Mouse (Mus musculus) monocyte, adult 2 months (primary cell): ENCODE data around the gene Ncapd2.

Source experiments
- DNase-seq, 2 experiments: peaks; one replicate each; pipeline ENCODE4 v3.0.0; 2022; ENCODE audit warnings: low spot score in 2 of 2, low read depth in 1 of 2

Ncapd2 gene

GRCm38 (mm10) chr6:125149569-125149950, 41.9 kb downstream of the Ncapd2 start:
- no peak for DNase-seq

GRCm38 (mm10) chr6:125148926-125149568, 42.5 kb downstream of the Ncapd2 start:
- no peak for DNase-seq

- DNase-seq = no peak
Observed at GRCm38 (mm10) chr6:125148251-125148925, 43.1 kb downstream of the Ncapd2 start.

- DNase-seq = no peak
Observed at GRCm38 (mm10) chr6:125147329-125147728, 44.2 kb downstream of the Ncapd2 start.

GRCm38 (mm10) chr6:125146797-125147196, 44.7 kb downstream of the Ncapd2 start:
- DNase-seq = peak in 1 of 2 experiments; percentile 55

- no peak for DNase-seq
Observed at GRCm38 (mm10) chr6:125146148-125146547, 45.4 kb downstream of the Ncapd2 start.

- DNase-seq = no peak
Observed at GRCm38 (mm10) chr6:125145479-125145951, 46.0 kb downstream of the Ncapd2 start.

GRCm38 (mm10) chr6:125145001-125145400, 46.5 kb downstream of the Ncapd2 start, which contains the start of gene Iffo1:
Gene Iffo1 (plus strand): TSS chr6:125145241.
- peak in 1 of 2 experiments; percentile 70 for DNase-seq

GRCm38 (mm10) chr6:125143904-125144303, 47.6 kb downstream of the Ncapd2 start:
- DNase-seq = no peak

GRCm38 (mm10) chr6:125143128-125143527, 48.4 kb downstream of the Ncapd2 start:
- no peak for DNase-seq

GRCm38 (mm10) chr6:125142436-125142835, 49.1 kb downstream of the Ncapd2 start:
- DNase-seq = no peak

GRCm38 (mm10) chr6:125139747-125140146, 51.8 kb downstream of the Ncapd2 start:
- DNase-seq = no peak

GRCm38 (mm10) chr6:125137002-125137671, 54.4 kb downstream of the Ncapd2 start:
- DNase-seq = no peak

- no peak for DNase-seq
Observed at GRCm38 (mm10) chr6:125132470-125132869, 59.0 kb downstream of the Ncapd2 start.

GRCm38 (mm10) chr6:125131302-125132156, 60.0 kb downstream of the Ncapd2 start, which contains the start of gene Nop2:
Gene Nop2 (plus strand): TSS chr6:125131909.
- DNase-seq = peak; percentile 50 to 77

GRCm38 (mm10) chr6:125129710-125130402, 61.6 kb downstream of the Ncapd2 start:
- DNase-seq = no peak

- DNase-seq = no peak
Observed at GRCm38 (mm10) chr6:125128724-125129123, 62.8 kb downstream of the Ncapd2 start.

- DNase-seq = no peak
Observed at GRCm38 (mm10) chr6:125119387-125119786, 72.1 kb downstream of the Ncapd2 start.
